Mouse (Mus musculus) MEL (cell line): ENCODE results near the gene Dnajb1. TPM values are rescaled to one million over a fixed set of nuclear protein-coding genes. Genes with fewer than 3 reads are reported as not detected.

Experiments
- DNase-seq: peaks from one replicate; pipeline ENCODE4 v3.0.0; 2011; ENCODE audit warnings: low read depth, low spot score
- H3K27ac ChIP-seq: 2 replicates; pipeline ENCODE4 v1.5.1; 2012; ENCODE audit warnings: low read depth, mild to moderate bottlenecking, control low read depth, low read length, moderate library complexity; ENCODE audit not compliant: control insufficient read depth
- H3K27me3 ChIP-seq, 2 experiments: fragments of 150-350 bp in 1 of 2; sonication (generic) in 1 of 2; 2 replicates each; pipeline ENCODE4 v1.6.1; 2012; ENCODE audit warnings: low read length in 2 of 2, mild to moderate bottlenecking in 2 of 2, improper control_type of control experiment in 1 of 2, moderate library complexity in 1 of 2; ENCODE audit not compliant: insufficient read depth in 2 of 2, control insufficient read depth in 1 of 2
- H3K36me3 ChIP-seq, 2 experiments: 2 replicates each; pipeline ENCODE4 v1.6.1; 2012 to 2014; ENCODE audit warnings: low read length in 2 of 2, improper control_type of control experiment in 1 of 2, inconsistent platforms in 1 of 2, mild to moderate bottlenecking in 1 of 2; ENCODE audit not compliant: insufficient read depth in 2 of 2, control insufficient read depth in 1 of 2
- H3K4me1 ChIP-seq, 2 experiments: fragments of 150-350 bp in 1 of 2; sonication (generic) in 1 of 2; 2 replicates each; pipeline ENCODE4 v1.6.1; 2012; ENCODE audit warnings: low read length in 2 of 2, improper control_type of control experiment in 1 of 2, mild to moderate bottlenecking in 1 of 2; ENCODE audit not compliant: insufficient read depth in 2 of 2, control insufficient read depth in 1 of 2
- H3K4me3 ChIP-seq, 2 experiments: fragments of 150-350 bp in 1 of 2; sonication (generic) in 1 of 2; 2 replicates each; pipeline ENCODE4 v1.5.1; 2012; ENCODE audit warnings: low read depth in 2 of 2, low read length in 2 of 2, mild to moderate bottlenecking in 2 of 2, moderate library complexity in 2 of 2, control low read depth in 1 of 2, improper control_type of control experiment in 1 of 2; ENCODE audit not compliant: control insufficient read depth in 1 of 2, insufficient read depth in 1 of 2
- H3K79me2 ChIP-seq: 2 replicates; pipeline ENCODE4 v1.6.1; 2012; ENCODE audit warnings: mild to moderate bottlenecking, low read length, moderate library complexity; ENCODE audit not compliant: control insufficient read depth, poor library complexity, insufficient read depth
- H3K9ac ChIP-seq: 2 replicates; pipeline ENCODE4 v1.6.1; 2012; ENCODE audit warnings: low read depth, mild to moderate bottlenecking, control low read depth, low read length, moderate library complexity; ENCODE audit not compliant: control insufficient read depth, poor library complexity, severe bottlenecking
- H3K9me3 ChIP-seq: fragments of 150-350 bp; sonication (generic); replicated peaks from 2 replicates; pipeline ENCODE4 v1.6.1; 2012; ENCODE audit warnings: mild to moderate bottlenecking, low read length, improper control_type of control experiment, moderate library complexity; ENCODE audit not compliant: insufficient read depth
- BHLHE40 ChIP-seq: IDR thresholded peaks from 2 replicates; pipeline ENCODE4 v1.6.1; 2012; ENCODE audit warnings: low read depth, mild to moderate bottlenecking, inconsistent platforms, low read length, improper control_type of control experiment, borderline replicate concordance
- CHD1 ChIP-seq: IDR thresholded peaks from 2 replicates; pipeline ENCODE4 v1.6.1; 2012; ENCODE audit warnings: low read depth, mild to moderate bottlenecking, inconsistent platforms, low read length, improper control_type of control experiment
- CHD2 ChIP-seq: IDR thresholded peaks from 2 replicates; pipeline ENCODE4 v1.6.1; 2011; ENCODE audit warnings: low read length, improper control_type of control experiment
- CTCF ChIP-seq, 3 experiments: IDR thresholded peaks in 2 of 3; conservative IDR thresholded peaks in 1 of 3; 2 replicates each; pipeline ENCODE4 v1.5.1; 2011 to 2012; ENCODE audit warnings: low read length in 3 of 3, low read depth in 2 of 3, mild to moderate bottlenecking in 2 of 3, improper control_type of control experiment in 1 of 3, inconsistent platforms in 1 of 3, mixed read lengths in 1 of 3, moderate library complexity in 1 of 3; ENCODE audit not compliant: control insufficient read depth in 1 of 3, insufficient read depth in 1 of 3, poor library complexity in 1 of 3, severe bottlenecking in 1 of 3
- E2F4 ChIP-seq: IDR thresholded peaks from 2 replicates; pipeline ENCODE4 v1.6.1; 2011; ENCODE audit warnings: low read depth, low read length, improper control_type of control experiment, borderline replicate concordance
- ELF1 ChIP-seq: IDR thresholded peaks from 2 replicates; pipeline ENCODE4 v1.6.1; 2014; ENCODE audit warnings: low read depth, mild to moderate bottlenecking, inconsistent platforms, low read length, improper control_type of control experiment, moderate library complexity
- EP300 ChIP-seq, 2 experiments: IDR thresholded peaks; 2 replicates each; pipeline ENCODE4 v1.6.1; 2011; ENCODE audit warnings: improper control_type of control experiment in 2 of 2, low read length in 2 of 2, low read depth in 1 of 2, mild to moderate bottlenecking in 1 of 2
- ETS1 ChIP-seq: IDR thresholded peaks from 2 replicates; pipeline ENCODE4 v1.6.1; 2012; ENCODE audit warnings: low read depth, mild to moderate bottlenecking, inconsistent platforms, low read length, improper control_type of control experiment, moderate library complexity
- GABPA ChIP-seq: IDR thresholded peaks from 2 replicates; pipeline ENCODE4 v1.6.1; 2012; ENCODE audit warnings: low read depth, mild to moderate bottlenecking, inconsistent platforms, low read length, improper control_type of control experiment, moderate library complexity
- GATA1 ChIP-seq: IDR thresholded peaks from 2 replicates; pipeline ENCODE4 v1.6.1; 2011; ENCODE audit warnings: low read depth, low read length, improper control_type of control experiment
- HCFC1 ChIP-seq: IDR thresholded peaks from 2 replicates; pipeline ENCODE4 v1.6.1; 2012; ENCODE audit warnings: low read depth, mild to moderate bottlenecking, inconsistent platforms, low read length, improper control_type of control experiment, moderate library complexity
- JUND ChIP-seq: IDR thresholded peaks from 2 replicates; pipeline ENCODE4 v1.6.1; 2011; ENCODE audit warnings: low read depth, mild to moderate bottlenecking, improper control_type of control experiment, low read length
- KAT2A ChIP-seq: conservative IDR thresholded peaks from 2 replicates; pipeline ENCODE4 v1.6.1; 2012; ENCODE audit warnings: low read depth, low read length, improper control_type of control experiment, inconsistent platforms
- MAFK ChIP-seq: IDR thresholded peaks from 2 replicates; pipeline ENCODE4 v1.6.1; 2011; ENCODE audit warnings: low read depth, mild to moderate bottlenecking, low read length, improper control_type of control experiment, borderline replicate concordance
- MAX ChIP-seq: IDR thresholded peaks from 2 replicates; pipeline ENCODE4 v1.6.1; 2011; ENCODE audit warnings: low read length, improper control_type of control experiment
- MAZ ChIP-seq: IDR thresholded peaks from 2 replicates; pipeline ENCODE4 v1.6.1; 2012; ENCODE audit warnings: low read depth, mild to moderate bottlenecking, inconsistent platforms, low read length, improper control_type of control experiment
- MEF2A ChIP-seq: IDR thresholded peaks from 2 replicates; pipeline ENCODE4 v1.6.1; 2014; ENCODE audit warnings: low read depth, mild to moderate bottlenecking, inconsistent platforms, low read length, improper control_type of control experiment; ENCODE audit not compliant: poor library complexity, insufficient replicate concordance, severe bottlenecking; ENCODE audit errors: extremely low read depth
- MYB ChIP-seq: IDR thresholded peaks from 2 replicates; pipeline ENCODE4 v1.6.1; 2011; ENCODE audit warnings: mild to moderate bottlenecking, low read depth, low read length, improper control_type of control experiment
- MYC ChIP-seq: IDR thresholded peaks from 2 replicates; pipeline ENCODE4 v1.6.1; 2011; ENCODE audit warnings: low read depth, mild to moderate bottlenecking, low read length, improper control_type of control experiment, moderate library complexity
- NRF1 ChIP-seq: IDR thresholded peaks from 2 replicates; pipeline ENCODE4 v1.6.1; 2014; ENCODE audit warnings: low read depth, mild to moderate bottlenecking, inconsistent platforms, low read length, improper control_type of control experiment, moderate library complexity; ENCODE audit not compliant: poor library complexity, insufficient read depth, severe bottlenecking
- POLR2A ChIP-seq, 2 experiments: IDR thresholded peaks; 2 replicates each; pipeline ENCODE4 v1.6.1; 2011 to 2012; ENCODE audit warnings: low read length in 2 of 2, mild to moderate bottlenecking in 2 of 2, control low read depth in 1 of 2, improper control_type of control experiment in 1 of 2, low read depth in 1 of 2, moderate library complexity in 1 of 2; ENCODE audit not compliant: control insufficient read depth in 1 of 2, insufficient read depth in 1 of 2, poor library complexity in 1 of 2
- POLR2AphosphoS2 ChIP-seq: IDR thresholded peaks from 2 replicates; pipeline ENCODE4 v1.6.1; 2011; ENCODE audit warnings: low read length, improper control_type of control experiment
- POLR2AphosphoS5 ChIP-seq: IDR thresholded peaks from 2 replicates; pipeline ENCODE4 v1.6.1; 2012; ENCODE audit warnings: low read depth, borderline replicate concordance, mild to moderate bottlenecking, inconsistent platforms, low read length, moderate library complexity, mixed read lengths
- RAD21 ChIP-seq: IDR thresholded peaks from 2 replicates; pipeline ENCODE4 v1.6.1; 2011; ENCODE audit warnings: mild to moderate bottlenecking, low read depth, low read length, improper control_type of control experiment
- RCOR1 ChIP-seq: IDR thresholded peaks from 2 replicates; pipeline ENCODE4 v1.6.1; 2012; ENCODE audit warnings: low read depth, mild to moderate bottlenecking, inconsistent platforms, low read length, improper control_type of control experiment
- SMC3 ChIP-seq: IDR thresholded peaks from 2 replicates; pipeline ENCODE4 v1.6.1; 2011; ENCODE audit warnings: low read depth, low read length, improper control_type of control experiment
- TAL1 ChIP-seq: IDR thresholded peaks from 2 replicates; pipeline ENCODE4 v1.6.1; 2012; ENCODE audit warnings: mild to moderate bottlenecking, inconsistent platforms, low read length, moderate library complexity, mixed read lengths
- TBP ChIP-seq: IDR thresholded peaks from 2 replicates; pipeline ENCODE4 v1.8.0; 2011; ENCODE audit warnings: low read depth, low read length, improper control_type of control experiment
- TCF12 ChIP-seq: IDR thresholded peaks from 2 replicates; pipeline ENCODE4 v1.6.1; 2014; ENCODE audit warnings: low read depth, mild to moderate bottlenecking, inconsistent platforms, low read length, improper control_type of control experiment, moderate library complexity
- UBTF ChIP-seq: IDR thresholded peaks from 2 replicates; pipeline ENCODE4 v1.6.1; 2012; ENCODE audit warnings: low read depth, mild to moderate bottlenecking, inconsistent platforms, low read length, improper control_type of control experiment, moderate library complexity, borderline replicate concordance; ENCODE audit not compliant: insufficient read depth
- USF2 ChIP-seq, 2 experiments: IDR thresholded peaks; 2 replicates each; pipeline ENCODE4 v1.6.1; 2011 to 2012; ENCODE audit warnings: improper control_type of control experiment in 2 of 2, low read length in 2 of 2, borderline replicate concordance in 1 of 2, inconsistent platforms in 1 of 2, low read depth in 1 of 2, mild to moderate bottlenecking in 1 of 2; ENCODE audit not compliant: insufficient read depth in 1 of 2
- ZC3H11A ChIP-seq: IDR thresholded peaks from 2 replicates; pipeline ENCODE4 v1.6.1; 2012; ENCODE audit warnings: low read depth, mild to moderate bottlenecking, inconsistent platforms, low read length, improper control_type of control experiment
- ZKSCAN1 ChIP-seq: IDR thresholded peaks from 2 replicates; pipeline ENCODE4 v1.6.1; 2012; ENCODE audit warnings: low read depth, mild to moderate bottlenecking, inconsistent platforms, low read length, improper control_type of control experiment, moderate library complexity
- ZMIZ1 ChIP-seq: IDR thresholded peaks from 2 replicates; pipeline ENCODE4 v1.6.1; 2012; ENCODE audit warnings: low read depth, mild to moderate bottlenecking, inconsistent platforms, low read length, improper control_type of control experiment, moderate library complexity
- ZNF384 ChIP-seq: IDR thresholded peaks from 2 replicates; pipeline ENCODE4 v1.6.1; 2012; ENCODE audit warnings: low read depth, mild to moderate bottlenecking, inconsistent platforms, low read length, improper control_type of control experiment
- polyA plus RNA-seq, 2 experiments: library from polyadenylated mRNA; stranded (reverse) in 1 of 2; unstranded in 1 of 2; fragments of >175 nt in 1 of 2; fragments of >200 nt in 1 of 2; gene quantifications; 2 replicates each; pipeline versions ENCODE4 v1.2.1 to v1.2.4; 2012; ENCODE audit warnings: low replicate concordance in 2 of 2, low read depth in 1 of 2; ENCODE audit not compliant: insufficient read length in 2 of 2, insufficient read depth in 1 of 2, missing spikeins in 1 of 2
- total RNA-seq: library from RNA; depleted of rRNA; stranded (reverse); fragments of 300-350 nt; gene quantifications from 2 replicates; pipeline ENCODE4 v1.2.3, GENCODE M21; 2012

Dnajb1 gene
- total and polyA plus RNA-seq, 3 experiments, result 43.2 to 56.6 TPM; not detected in 1

GRCm38 (mm10) chr8:83652030-83652743 is 44.2 kb downstream of the Dnajb1 start, which contains the start of gene Gipc1:
Gipc1 (plus strand) TSS chr8:83652677.
- H3K4me3 ChIP-seq, result peak within 1 kb of the TSS; percentile 85 to 86
- peak within 1 kb of the TSS; percentile 41 for H3K27ac ChIP-seq
- no peaks in the 10 kb centered on the region for H3K27me3 ChIP-seq
- no peaks in the 10 kb centered on the region; the same call in 1 of the 2 replicates for H3K79me2 ChIP-seq
- no peaks in the 10 kb centered on the region; a peak in 1 of 4 replicates for H3K36me3 ChIP-seq
- H3K9ac ChIP-seq, result peak within 1 kb of the TSS; percentile 82
- peaks cover 0 to 4% of the 10 kb centered on the region in 2 experiments; a peak in 2 of 4 replicates for H3K4me1 ChIP-seq
- peak; percentile 99 for DNase-seq
- H3K9me3 ChIP-seq, result no peaks in the 10 kb centered on the region
- TF ChIP-seq MYC, result no peak
- TF ChIP-seq RAD21, result no peak
- no peak for TF ChIP-seq ZKSCAN1
- TF ChIP-seq NRF1, result peak; percentile 49
- TF ChIP-seq BHLHE40, result no peak
- peak; percentile 34; the same call in 1 of the 2 replicates for TF ChIP-seq TBP
- TF ChIP-seq USF2 (IDR thresholded peaks at IDR 0.05; ENCODE audit: borderline replicate concordance in 1 of 2, insufficient read depth in 1 of 2, low read depth in 1 of 2, low read length in 2 of 2), result 0 out of 4 replicates have a peak, but pooled peaks of 1 of the 2 experiments have one; percentile 15
- no peak for TF ChIP-seq POLR2AphosphoS5
- TF ChIP-seq CTCF (IDR thresholded peaks at IDR 0.05 in 2 of 3, conservative IDR thresholded peaks at IDR 0.05 in 1 of 3; ENCODE audit: control insufficient read depth in 1 of 3, insufficient read depth in 1 of 3, low read depth in 2 of 3, low read length in 3 of 3, poor library complexity in 1 of 3, severe bottlenecking in 1 of 3), result 0 out of 6 replicates have a peak, but pooled peaks of 1 of the 3 experiments have one; percentile 5
- TF ChIP-seq MEF2A, result no peak
- no peak for TF ChIP-seq ZC3H11A
- peak; percentile 78 for TF ChIP-seq KAT2A
- TF ChIP-seq MYB, result no peak
- peak; percentile 100 for TF ChIP-seq MAZ
- no peak; the same call in 1 of the 2 replicates for TF ChIP-seq MAX
- no peak for TF ChIP-seq JUND
- TF ChIP-seq HCFC1, result peak; percentile 77
- peak; percentile 41; the same call in 1 of the 2 replicates for TF ChIP-seq ZMIZ1
- TF ChIP-seq CHD2, result no peak; the same call in 1 of the 2 replicates
- TF ChIP-seq SMC3, result no peak
- TF ChIP-seq ETS1, result no peak
- TF ChIP-seq E2F4, result no peak; the same call in 1 of the 2 replicates
- no peak for TF ChIP-seq GATA1
- peak; percentile 60; the same call in 1 of the 2 replicates for TF ChIP-seq TCF12
- no peak for TF ChIP-seq GABPA
- TF ChIP-seq ELF1, result no peak
- no peak for TF ChIP-seq EP300 (IDR thresholded peaks at IDR 0.05; ENCODE audit: low read depth in 1 of 2, low read length in 2 of 2)
- peak in 1 of 2 experiments; percentile 82; a peak in 2 of 4 replicates for TF ChIP-seq POLR2A (IDR thresholded peaks at IDR 0.05; ENCODE audit: control insufficient read depth in 1 of 2, insufficient read depth in 1 of 2, low read depth in 1 of 2, low read length in 2 of 2, poor library complexity in 1 of 2)
- TF ChIP-seq MAFK, result no peak
- peak; percentile 61; the same call in 1 of the 2 replicates for TF ChIP-seq POLR2AphosphoS2
- TF ChIP-seq CHD1, result peak; percentile 99
- no peak for TF ChIP-seq RCOR1
- no peak for TF ChIP-seq UBTF
- TF ChIP-seq TAL1, result no peak
- TF ChIP-seq ZNF384, result no peak
